Mouse (Mus musculus) MEL (cell line): Measurements from ENCODE around the gene Gm10300.

Experiments
- GABPA ChIP-seq: IDR thresholded peaks from 2 replicates; pipeline ENCODE4 v1.6.1; 2012; ENCODE audit warnings: low read depth, mild to moderate bottlenecking, inconsistent platforms, low read length, improper control_type of control experiment, moderate library complexity
- MAZ ChIP-seq: IDR thresholded peaks from 2 replicates; pipeline ENCODE4 v1.6.1; 2012; ENCODE audit warnings: low read depth, mild to moderate bottlenecking, inconsistent platforms, low read length, improper control_type of control experiment
- ZC3H11A ChIP-seq: IDR thresholded peaks from 2 replicates; pipeline ENCODE4 v1.6.1; 2012; ENCODE audit warnings: low read depth, mild to moderate bottlenecking, inconsistent platforms, low read length, improper control_type of control experiment

DNA sequence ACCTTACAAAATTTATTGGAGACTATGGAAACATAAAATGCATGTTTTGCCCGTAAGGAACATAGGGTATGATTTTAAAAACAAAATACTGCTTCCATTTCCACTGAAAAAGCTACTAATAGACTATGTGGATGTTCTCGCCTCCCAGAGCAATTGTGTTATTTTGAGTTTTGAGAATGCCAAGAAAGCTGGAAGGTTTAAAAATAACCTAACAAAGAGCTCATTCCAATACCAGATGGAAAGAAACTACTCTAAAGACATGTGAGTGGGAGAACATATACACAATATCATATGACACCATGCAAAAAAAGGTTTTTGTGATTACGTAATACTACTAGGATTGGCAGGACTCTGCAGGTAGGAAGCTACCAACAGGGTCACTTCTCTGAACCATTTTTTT, 30.8 kb upstream of the Gm10300 start:
- TF ChIP-seq GABPA (no peak), ZC3H11A (no peak), MAZ (no peak)
